Mouse (Mus musculus) megakaryocyte-erythroid progenitor cell, adult 5-6 weeks (primary cell): Measurements from ENCODE around the gene Lgals2. TPM values are rescaled to one million over a fixed set of nuclear protein-coding genes. Genes with fewer than 3 reads are reported as not detected.
"Not testable (repeated sequence)": the region's sequence is repeated elsewhere in the genome, so short reads cannot be mapped to it uniquely, and the experiment has no call there.

Experiments
- ATAC-seq: replicated peaks from 2 replicates; pipeline ENCODE4 v1.8.0; 2016; ENCODE audit warnings: mild to moderate bottlenecking, inconsistent platforms; ENCODE audit not compliant: severe bottlenecking, poor library complexity, low FRiP score, low TSS enrichment
- total RNA-seq, 2 experiments: library from RNA; stranded (forward) in 1 of 2; stranded (reverse) in 1 of 2; fragments of 200-1000, 215-1000 nt in 1 of 2; fragments of >200 nt in 1 of 2; fragmentation: Nextera tagmentation in 1 of 2; gene quantifications; 2 replicates each; pipeline ENCODE4 v1.2.3; 2014 to 2017

The Lgals2 gene
- total RNA-seq, 2 experiments from 2014 or later: not detected

DNA sequence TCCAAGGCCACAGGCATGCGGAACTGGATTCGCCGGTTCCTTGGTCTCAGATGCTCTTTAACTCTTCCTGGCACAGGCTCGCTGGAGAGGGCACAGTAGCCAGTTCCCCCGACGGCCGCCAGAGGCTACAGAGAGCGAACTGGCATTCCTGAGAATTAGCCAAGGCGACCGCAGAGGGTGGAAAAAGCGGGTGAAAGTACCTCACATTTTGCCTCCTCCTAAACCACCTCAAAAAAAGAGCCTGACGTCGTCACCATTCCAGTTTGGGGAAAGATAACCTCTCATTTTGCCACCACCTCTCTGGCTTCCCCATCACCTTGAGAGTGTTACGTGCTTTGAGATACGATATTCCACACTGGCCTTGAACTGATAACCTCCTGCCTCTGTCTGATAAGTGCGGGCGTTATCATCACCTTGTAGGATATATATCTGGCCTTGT lies 20.9 kb upstream of the Lgals2 start:
- peak; percentile 63 for ATAC-seq

DNA sequence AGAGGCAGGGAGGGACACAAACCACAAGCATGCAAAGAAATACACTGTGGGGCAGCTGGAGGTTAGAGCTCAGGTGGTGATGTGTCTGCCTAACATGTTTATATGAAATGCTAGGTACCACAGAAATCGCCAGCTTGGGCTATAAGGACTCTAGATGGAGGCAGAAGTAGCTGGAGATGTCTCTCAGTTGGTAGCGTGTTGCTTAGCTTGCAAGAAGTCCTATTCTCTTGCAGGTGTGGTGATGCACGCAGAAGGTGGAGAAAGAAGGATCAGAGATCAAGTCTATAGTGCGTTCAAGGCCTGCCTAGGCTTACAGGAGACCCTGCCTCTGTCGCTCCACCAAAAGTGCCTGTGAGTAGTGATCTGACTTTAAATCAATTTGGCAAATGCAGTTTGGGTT lies 20.2 kb upstream of the Lgals2 start:
- no peak for ATAC-seq

DNA sequence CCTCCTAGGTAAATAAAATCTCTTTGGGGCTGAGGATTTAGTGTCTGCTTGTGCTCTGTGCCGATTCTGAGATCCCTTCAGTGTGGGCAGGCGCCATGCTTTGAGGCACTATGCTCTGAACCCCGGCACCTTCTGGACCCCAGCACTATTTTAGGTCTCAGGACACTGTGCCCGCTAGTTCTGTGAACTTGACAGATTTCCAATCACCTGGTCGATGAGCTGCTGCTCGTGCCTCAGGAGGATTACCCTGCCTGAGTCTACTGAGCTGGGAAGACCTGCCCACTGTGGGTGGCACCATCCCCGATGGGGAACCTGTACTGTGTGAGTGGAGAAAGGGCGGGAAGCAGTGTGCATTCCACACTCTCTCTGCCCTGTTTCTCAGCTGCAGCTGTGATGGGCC lies 19.7 kb upstream of the Lgals2 start:
- ATAC-seq: no peak

DNA sequence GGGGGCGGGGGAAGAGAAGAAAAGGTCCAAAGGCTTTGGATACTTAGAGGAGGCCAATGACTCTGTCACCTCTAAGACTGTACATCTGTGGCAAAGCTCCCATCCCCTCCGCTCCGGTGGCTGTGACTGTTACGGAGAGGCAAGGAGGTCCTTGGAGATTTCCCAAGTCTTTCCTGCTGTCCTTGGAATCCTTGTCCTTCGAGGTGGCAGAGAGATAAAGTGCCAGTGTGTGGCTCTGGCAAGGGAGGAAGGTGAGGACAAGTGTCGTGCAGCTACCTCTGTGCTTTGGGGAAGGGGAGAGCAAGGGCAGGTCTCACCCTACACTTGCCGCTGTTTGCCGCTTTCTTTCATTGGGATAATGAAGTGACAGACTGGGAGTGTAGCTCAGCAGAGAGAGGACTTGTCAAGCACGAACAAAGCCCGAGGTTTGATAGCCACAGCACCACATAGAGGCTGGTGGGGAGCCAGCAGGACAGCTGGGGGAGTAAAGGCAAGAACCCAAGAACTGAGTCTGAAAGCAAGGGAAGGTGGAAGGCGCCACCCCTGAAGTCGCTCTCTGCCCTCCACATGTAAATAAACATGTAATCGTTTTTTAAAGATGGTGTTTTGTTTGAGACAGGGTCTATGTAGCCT lies 18.6 kb upstream of the Lgals2 start:
- no peak for ATAC-seq

DNA sequence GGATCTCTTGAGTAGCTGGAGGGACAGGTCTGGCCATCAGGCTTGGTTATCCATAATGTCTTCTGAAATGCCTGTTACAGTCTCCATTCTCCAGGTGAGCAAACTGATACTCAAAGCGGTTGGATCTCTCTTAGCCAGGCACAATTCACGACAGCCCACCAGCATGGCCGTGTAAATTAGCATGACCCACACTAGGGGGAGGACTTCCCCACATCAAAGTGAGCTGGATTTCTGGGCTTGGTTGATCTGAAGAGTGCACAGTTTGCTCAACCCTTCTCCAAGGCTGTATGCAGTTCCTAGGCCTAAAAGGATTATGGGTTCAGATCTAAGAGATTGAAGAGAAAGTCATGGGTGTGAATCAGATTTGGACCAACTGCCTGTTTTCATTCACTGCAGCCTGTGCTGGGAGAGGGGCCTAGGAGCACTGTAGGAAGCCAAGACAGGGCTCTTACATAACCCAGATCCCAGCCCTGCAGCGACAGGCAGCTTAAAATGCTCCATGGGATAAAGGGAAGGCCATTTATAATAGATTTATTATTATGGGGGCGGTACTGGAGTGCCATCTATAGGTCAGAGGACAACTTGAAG lies 16.8 kb upstream of the Lgals2 start:
- ATAC-seq: no peak

DNA sequence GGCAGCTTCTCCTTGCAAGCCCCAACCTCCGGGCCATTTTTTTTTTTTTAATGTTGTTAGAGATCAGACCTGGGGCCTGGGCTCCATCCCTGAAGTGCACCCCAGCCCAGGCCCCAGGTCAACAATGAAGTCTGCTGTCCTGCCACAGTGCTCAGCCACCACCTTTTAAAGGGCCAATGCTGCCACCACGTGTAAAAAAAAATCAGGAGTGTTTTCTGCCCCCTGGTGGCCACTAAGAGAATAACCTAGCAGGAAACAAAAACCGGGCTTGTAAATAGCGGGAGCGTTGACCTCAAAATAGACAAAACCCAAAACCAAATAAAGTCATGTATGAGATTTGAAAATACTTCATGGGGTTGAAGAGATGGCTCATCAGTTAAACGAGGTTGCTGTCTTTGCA lies 14.4 kb upstream of the Lgals2 start:
- ATAC-seq: peak; percentile 36

DNA sequence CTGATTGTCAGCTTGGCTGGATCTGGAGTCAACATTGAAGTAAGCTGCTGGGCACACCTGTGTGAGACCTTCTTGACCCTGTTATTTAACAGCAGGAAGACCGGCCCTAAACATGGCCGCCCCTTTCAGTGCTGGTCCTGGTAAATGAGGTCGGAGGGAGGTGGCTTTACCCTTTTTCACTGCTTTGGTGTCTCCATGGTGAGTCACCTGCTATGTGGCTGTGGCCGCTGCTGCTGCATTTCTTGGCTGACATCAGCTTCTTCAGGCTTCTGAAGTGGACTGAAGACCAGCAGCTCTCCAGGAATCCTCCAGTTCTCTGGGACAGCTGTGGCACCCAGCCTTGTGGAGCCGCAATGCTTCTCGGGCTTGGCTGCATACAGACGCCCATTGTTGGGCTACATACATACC lies 13.5 kb upstream of the Lgals2 start:
- no peak for ATAC-seq

DNA sequence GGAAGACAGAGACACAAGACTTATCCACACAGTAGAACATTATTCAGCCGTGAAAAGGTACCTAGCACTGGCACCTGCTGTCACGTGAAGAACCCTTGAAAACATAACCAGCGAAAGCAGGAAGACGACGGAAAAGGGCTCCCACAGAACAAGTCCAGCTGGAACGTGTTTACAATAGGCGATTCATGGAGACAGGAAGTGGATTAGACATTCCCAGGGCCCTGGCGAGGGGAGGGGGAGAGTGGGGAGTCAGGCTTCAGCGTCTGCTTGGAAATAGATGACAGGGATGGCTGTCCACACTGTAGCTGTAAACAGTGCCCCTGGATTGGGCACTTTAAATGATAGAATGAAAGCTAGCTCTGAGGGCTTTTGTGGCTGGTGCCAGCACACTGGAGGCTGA lies 13.1 kb upstream of the Lgals2 start:
- ATAC-seq: no peak

DNA sequence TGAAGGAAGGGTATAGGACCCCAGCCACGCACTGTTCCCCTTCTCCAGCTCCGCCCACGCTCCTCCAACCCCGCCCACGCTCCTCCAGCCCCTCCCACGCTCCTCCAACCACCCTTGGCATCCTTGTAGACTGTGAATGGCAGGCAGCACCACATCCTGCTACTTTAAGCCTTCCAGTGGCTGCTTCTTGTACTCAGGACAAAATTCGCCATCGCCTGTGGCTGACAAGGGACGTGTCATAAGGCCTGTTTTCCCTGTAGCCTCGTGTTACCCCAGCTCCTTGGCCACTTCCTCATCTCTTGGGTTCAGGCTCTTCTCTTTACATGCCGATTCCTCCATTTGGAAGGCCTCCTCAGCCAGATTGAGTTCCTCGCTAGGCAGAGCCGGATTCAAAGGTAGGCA lies 8.5 kb upstream of the Lgals2 start:
- no peak for ATAC-seq

DNA sequence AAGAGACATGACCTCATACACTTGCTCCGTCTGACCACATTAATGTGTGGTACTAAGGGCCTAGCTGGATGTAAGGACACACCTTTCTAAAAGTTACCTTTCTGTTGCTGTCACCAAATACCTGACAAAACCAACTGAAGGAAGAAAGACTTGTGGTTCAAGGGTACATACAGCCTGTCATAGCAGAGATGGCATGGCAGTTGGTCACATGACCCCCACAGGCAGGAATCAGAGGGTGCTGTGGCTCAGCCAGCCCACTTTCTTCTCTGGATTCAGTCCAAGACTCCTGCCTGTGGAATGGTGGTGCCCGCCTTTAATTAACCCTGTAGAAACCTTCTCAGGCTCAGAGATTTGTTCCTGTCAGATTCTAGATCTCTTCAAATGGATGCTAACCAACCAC lies 7.8 kb upstream of the Lgals2 start:
- no peak for ATAC-seq

DNA sequence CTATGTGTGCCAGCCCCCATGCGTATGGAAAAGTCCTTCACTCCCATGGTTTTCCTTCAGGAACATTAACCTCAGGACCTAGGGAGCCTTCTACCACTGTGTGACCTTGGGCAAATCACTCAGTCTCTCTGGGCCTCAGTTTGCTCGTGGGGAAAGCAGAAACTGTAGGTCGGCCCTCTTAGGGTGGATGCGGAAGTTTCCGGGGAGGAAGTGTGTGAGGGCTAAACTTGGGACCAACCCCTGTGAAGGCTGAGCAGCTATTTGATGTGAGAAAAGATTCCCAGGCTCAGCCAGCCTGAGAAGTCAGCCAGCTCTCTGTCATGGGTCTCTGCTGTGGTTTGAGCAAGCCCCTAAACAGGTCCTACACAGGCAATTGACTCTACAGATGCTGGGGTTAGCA lies 7.0 kb upstream of the Lgals2 start:
- ATAC-seq: no peak

DNA sequence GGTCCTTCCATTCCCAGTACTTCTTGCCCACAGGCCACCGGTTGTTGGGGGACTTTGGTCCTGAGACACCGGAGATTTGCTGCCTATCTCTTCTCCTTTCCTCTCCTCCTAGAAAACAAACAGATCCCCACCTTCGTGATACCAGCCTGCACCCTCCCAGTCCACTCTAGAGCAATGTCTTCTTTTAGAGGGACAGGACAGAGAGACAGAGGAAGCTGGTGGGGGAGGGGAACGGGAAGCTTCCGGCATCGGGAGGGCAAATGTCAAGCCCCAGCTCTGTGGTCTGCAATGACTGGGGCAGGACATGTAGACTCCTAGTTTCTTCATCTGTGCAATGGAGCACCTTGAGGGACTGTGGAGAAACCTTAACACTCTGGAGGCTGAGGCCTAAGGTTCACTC lies 4.4 kb upstream of the Lgals2 start:
- ATAC-seq: no peak

DNA sequence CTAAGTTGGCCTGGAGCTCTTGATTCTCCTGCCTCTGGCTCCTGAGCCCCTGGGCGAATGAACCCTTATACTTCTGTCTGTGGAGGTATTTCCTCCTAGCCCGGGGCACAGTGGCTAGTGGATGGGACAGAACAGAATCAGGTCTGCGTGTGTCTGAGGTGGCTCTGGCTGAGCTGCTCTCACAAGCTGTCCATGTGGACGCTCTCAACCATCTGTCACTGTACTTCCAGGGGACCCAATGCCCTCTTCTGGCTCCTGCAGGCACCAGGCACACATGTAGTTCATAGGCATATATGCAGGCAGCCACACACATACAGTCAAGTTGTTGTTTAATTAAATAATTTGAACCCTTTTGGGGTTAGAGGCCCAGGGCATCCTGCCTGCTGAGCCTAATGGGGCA lies 4.0 kb upstream of the Lgals2 start:
- ATAC-seq: no peak

DNA sequence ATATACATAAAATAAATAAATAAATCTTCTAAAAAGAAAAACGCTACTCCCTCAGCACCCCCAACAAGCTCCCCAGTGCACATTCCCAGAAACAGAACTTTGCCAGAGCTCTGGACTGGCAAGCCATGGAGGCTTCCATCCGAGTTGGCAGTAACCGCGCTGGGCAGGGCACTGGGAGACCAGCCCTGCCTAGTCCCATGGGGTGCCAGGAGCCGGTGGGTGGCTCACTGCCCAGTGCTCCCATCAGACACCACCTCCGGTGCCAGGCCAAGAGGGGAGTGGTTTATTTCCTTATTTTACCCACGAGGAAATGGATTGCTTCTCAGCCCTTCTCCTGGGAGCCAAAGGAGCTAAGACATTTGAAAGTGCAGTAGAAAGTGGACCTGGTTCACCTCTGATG lies 1.7 kb upstream of the Lgals2 start:
- no peak for ATAC-seq

DNA sequence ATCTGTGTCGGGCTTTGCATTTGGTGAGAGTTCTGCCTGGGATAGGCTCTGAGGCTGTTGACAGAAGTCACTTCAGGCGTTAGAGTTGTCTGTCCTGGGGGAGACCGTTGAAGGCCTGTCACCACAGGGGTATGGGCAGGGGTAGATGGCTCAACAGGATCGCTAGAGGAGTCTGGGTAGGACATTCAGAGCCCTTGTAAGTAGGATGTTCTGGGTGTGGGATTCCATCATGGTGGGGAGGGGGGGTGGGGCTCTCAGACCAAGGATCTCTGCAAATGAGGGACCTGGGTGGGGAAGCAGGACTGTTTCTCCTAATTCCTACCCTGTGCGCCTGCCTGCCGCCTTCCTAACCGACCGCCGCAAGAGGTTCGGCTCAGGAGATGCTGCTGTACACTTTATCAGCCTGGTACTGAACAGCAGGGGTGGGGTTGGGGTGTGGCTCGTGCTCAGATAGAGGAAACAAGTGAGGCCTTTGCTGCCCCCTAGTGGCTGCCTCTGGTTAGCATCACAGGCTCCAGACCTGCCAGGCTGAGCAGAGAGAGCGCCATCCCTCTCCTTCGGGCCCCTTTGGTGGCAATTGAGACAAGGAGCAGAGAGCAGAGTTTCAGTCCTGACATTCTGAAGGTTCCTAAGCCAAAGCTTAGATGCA lies 3.7 kb downstream of the Lgals2 start:
- peak; percentile 89 for ATAC-seq

DNA sequence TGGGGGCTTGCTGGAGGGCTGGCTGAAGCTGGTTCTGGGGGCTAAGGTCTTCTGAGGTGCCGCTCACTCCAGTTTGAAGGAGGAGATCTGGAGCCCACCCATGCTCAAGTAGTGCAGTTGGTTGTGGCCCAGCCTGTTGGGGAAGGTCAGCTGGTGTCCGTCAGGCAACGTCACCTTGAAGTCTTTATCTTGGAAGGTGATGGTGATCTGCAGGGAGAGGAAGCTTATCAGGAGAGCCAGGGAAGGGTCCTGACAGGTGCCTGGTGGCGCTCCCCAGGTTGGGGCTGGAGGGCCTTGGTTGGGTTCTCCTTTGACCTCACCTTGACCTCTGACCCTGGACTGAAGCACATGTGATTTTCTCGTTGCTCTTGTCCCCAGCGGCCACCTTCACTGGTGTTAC lies 4.4 kb downstream of the Lgals2 start:
- no peak for ATAC-seq

DNA sequence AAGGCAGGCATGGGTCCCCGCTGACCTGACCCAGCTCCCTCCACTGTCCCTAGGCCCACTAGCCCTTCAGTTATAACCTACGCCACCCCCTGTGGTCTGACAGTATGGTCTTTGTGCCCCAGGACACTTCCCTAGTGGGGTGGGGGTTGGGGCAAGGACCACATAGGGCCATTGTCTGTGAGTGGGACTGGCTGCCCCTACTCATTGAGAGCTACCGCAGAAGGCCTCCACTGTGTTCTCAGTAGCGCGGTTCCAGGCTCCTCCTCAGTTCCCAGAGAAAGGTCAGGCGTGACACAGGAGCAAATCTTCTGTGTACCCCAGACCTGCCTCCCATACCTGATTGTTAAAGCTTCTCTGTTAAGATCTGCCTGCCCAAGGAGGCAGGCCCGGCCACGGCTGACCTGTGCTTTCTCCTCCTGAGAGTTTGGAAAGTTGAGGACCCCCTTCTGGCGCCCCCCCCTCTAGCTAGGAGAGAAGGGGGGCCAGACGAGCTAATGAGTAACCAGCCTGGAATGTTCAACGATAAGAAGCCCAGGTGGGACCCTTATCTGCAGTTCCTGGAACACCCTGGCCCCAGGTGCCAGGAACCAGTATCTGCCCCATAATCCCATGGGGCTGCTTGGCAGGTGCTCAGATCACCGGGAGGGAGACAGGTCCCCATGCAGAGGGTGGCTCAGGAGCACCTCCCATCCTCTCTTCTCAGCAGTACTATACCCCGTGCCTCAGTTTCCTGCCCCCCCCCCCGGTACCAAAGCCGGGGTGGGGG lies 5.1 kb downstream of the Lgals2 start:
- no peak for ATAC-seq

DNA sequence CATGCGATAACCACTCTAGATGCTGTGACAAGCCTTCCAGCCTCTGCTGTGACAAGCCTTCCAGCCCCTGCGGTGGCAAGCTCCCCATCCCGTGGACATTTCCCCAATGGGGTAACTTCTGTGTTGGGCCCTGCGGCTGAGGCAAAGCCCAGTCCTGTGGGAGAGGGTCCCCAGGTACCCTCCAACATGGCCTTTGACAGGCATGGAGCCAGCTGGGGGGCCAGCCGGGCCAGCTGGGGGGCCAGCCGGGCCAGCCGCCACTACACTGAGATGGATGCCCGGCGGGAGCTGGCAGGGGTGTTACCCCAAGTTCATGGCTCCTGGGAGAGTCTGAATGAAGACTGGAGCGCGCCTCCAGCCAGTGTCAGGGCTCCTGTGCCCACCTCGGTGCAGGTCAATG lies 5.8 kb downstream of the Lgals2 start:
- no peak for ATAC-seq

DNA sequence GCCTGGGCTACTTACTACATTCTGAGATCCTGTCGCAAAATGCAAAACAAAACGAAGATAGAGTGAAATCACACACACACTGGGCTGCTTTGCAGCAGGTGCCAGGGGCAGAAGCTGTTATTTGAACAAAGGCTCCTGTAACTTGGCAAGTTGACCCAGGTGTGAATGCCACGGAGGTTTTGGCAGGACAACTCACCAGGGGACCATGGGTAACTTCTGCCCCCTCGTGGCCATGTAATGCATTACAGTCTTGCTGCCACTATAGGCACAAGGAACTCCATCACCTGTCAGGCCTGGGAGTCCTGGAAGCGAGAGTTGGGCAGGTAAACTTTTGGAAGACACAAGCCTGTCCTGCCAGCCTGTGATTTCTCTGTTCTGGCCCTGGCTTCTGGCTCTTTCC lies 6.9 kb downstream of the Lgals2 start:
- ATAC-seq: 0 out of 2 replicates have a peak, but pooled peaks have one; percentile 34

DNA sequence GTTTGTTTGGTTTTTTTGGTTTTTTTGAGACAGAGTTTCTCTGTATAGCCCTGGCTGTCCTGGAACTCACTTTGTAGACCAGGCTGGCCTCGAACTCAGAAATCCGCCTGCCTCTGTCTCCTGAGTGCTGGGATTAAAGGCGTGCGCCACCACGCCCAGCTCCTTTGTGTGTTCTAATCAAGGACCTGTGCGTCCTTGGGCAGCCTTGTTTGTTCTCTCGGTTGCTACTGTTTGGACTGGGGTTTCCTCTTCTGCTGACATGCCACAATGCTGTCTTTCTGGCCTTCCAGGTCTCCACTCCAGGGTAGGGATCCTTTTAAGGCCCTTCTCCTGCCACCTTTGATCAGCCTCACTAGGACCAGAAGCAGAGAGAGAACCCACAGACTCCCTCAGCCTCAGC lies 8.5 kb downstream of the Lgals2 start:
- not testable (repeated sequence) for ATAC-seq
